ENCODE assay signal across 9 mouse cellular contexts in the genomic region with DNA sequence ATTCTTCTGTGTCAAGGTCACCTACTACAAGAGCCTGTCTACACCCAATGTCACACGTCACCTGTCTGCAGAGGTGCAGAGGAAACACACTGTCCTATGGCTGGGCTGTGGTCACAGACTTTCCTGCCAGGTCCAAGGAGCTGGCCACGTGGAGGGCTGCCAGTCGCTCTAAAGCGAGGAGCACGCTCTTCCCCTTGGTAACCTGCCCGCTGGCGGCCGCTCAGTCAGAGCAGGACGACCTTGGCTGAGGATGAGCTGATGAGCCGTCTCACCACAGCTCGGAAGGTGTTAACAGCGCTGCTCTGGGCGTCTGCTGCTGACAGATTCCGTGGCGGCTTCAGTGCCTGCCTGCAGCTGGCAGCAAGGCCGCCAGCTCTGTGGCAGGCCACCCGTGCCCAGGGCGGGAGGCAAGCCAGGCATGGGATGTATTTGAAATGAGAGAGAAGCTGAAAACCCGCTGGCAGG. TPM values are rescaled to one million over a fixed set of nuclear protein-coding genes. Genes with fewer than 3 reads are reported as not detected.
DNase-seq lines count a peak whose midpoint lies in the region; ATAC-seq and TF ChIP-seq lines count a peak whose summit lies in the region.
"Had no signal": no experiment of that assay in that cellular context is flagged by ENCODE, and none has a peak within 500 bp of the region (broad histone marks: within the 10 kb centered on the region; RNA-seq: fewer than 3 reads in every experiment).

No protein-coding gene starts in this region.

- no peak overlapping the region for H3K4me3 ChIP-seq in hindbrain, embryonic 10.5 days
- no peak overlapping the region for H3K4me3 ChIP-seq in hindbrain, embryonic 11.5 days (ENCODE audit: low read depth, low read length)
- no peak overlapping the region for H3K4me3 ChIP-seq in gastrocnemius, adult 2 months
- H3K4me3 ChIP-seq in hindbrain, embryonic 14.5 days (replicated peaks; ENCODE audit: low read length): no peak overlapping the region

- intact Hi-C loops in gastrocnemius, adult 2 months (cut with DNase I): loop anchor here (5.0 kb wide), 1 partner anchor 52 kb away; a partner anchor contains a TSS
- intact Hi-C loops in left cerebral cortex, postnatal 25 days (cut with DNase I): loop anchor here (1.0 to 5.0 kb wide), 5 partner anchors 52 to 441 kb away; a partner anchor contains a TSS

- no peak for DNase-seq in hindbrain, embryonic 10.5 days (ENCODE audit: low spot score)
- no peak for DNase-seq in hindbrain, embryonic 11.5 days (ENCODE audit: low spot score)
- peak; percentile 77 to 81 for DNase-seq in cerebellum, adult 18-20 months
- DNase-seq in gastrocnemius, adult 2 months: peak; percentile 96
- peak; percentile 46 for DNase-seq in hindbrain, embryonic 14.5 days (ENCODE audit: low spot score)
- peak; percentile 59 to 74 for DNase-seq in left cerebral cortex, postnatal 25 days (ENCODE audit: low spot score in 2 of 2)
- peak; percentile 63 to 69 for DNase-seq in right cerebral cortex, postnatal 36 days (ENCODE audit: low spot score in 2 of 2)
- DNase-seq: lung, embryonic 14.5 days had no signal

- peaks cover 46% of the 10 kb centered on the region for H3K27me3 ChIP-seq in hindbrain, embryonic 10.5 days (ENCODE audit: insufficient read depth, poor library complexity, severe bottlenecking)
- H3K27me3 ChIP-seq in hindbrain, embryonic 11.5 days (ENCODE audit: control insufficient read depth, insufficient read depth, low read length): no peaks in the 10 kb centered on the region
- H3K27me3 ChIP-seq in hindbrain, embryonic 14.5 days (ENCODE audit: control insufficient read depth, insufficient read depth, low read length): no peaks in the 10 kb centered on the region

- H3K9me3 ChIP-seq in hindbrain, embryonic 10.5 days: no peaks in the 10 kb centered on the region
- no peaks in the 10 kb centered on the region for H3K9me3 ChIP-seq in hindbrain, embryonic 11.5 days (ENCODE audit: control insufficient read depth, low read length)
- no peaks in the 10 kb centered on the region for H3K9me3 ChIP-seq in hindbrain, embryonic 14.5 days (ENCODE audit: control insufficient read depth, low read length)

- H3K4me2 ChIP-seq in hindbrain, embryonic 11.5 days (replicated peaks; ENCODE audit: low read depth, low read length): no peak overlapping the region
- no peak overlapping the region for H3K4me2 ChIP-seq in hindbrain, embryonic 14.5 days (replicated peaks)
- H3K4me2 ChIP-seq: lung, embryonic 14.5 days had no signal

- H3K4me1 ChIP-seq in hindbrain, embryonic 10.5 days (replicated peaks): peaks cover 30% of the 10 kb centered on the region
- H3K4me1 ChIP-seq in hindbrain, embryonic 11.5 days (replicated peaks; ENCODE audit: control insufficient read depth, insufficient read depth, low read length): no peaks in the 10 kb centered on the region; the same call in 1 of the 2 replicates
- H3K4me1 ChIP-seq in hindbrain, embryonic 14.5 days (replicated peaks; ENCODE audit: control insufficient read depth, insufficient read depth, low read length): peaks cover 22% of the 10 kb centered on the region

- H3K36me3 ChIP-seq in hindbrain, embryonic 10.5 days: peaks cover 14% of the 10 kb centered on the region
- H3K36me3 ChIP-seq in hindbrain, embryonic 11.5 days (ENCODE audit: control insufficient read depth, insufficient read depth, low read length): no peaks in the 10 kb centered on the region
- H3K36me3 ChIP-seq in hindbrain, embryonic 14.5 days (replicated peaks; ENCODE audit: control insufficient read depth, insufficient read depth): no peaks in the 10 kb centered on the region

- TF ChIP-seq CTCF in gastrocnemius, adult 2 months (IDR thresholded peaks at IDR 0.05): no peak

- H3K27ac ChIP-seq in hindbrain, embryonic 10.5 days: peak overlapping the region; percentile 50; the same call in 1 of the 2 replicates
- no peak overlapping the region for H3K27ac ChIP-seq in hindbrain, embryonic 11.5 days (ENCODE audit: low read depth, low read length)
- peak overlapping the region; percentile 87 for H3K27ac ChIP-seq in gastrocnemius, adult 2 months
- H3K27ac ChIP-seq in hindbrain, embryonic 14.5 days: peak overlapping the region; percentile 87

- 84% methylated on average over 19 of the region's 19 CpGs for WGBS in hindbrain, embryonic 10.5 days
- WGBS in hindbrain, embryonic 11.5 days: 81% methylated on average over 19 of the region's 19 CpGs
- WGBS in hindbrain, embryonic 14.5 days: 62% methylated on average over 19 of the region's 19 CpGs

- no peak overlapping the region; the same call in 1 of the 2 replicates for H3K9ac ChIP-seq in hindbrain, embryonic 11.5 days (ENCODE audit: low read depth, low read length)
- H3K9ac ChIP-seq in hindbrain, embryonic 14.5 days: 0 out of 2 replicates have a peak overlapping the region, but pooled peaks have one; percentile 48
- H3K9ac ChIP-seq: lung, embryonic 14.5 days had no signal

- no peak for ATAC-seq in hindbrain, embryonic 11.5 days (ENCODE audit: low FRiP score)
- ATAC-seq in hindbrain, embryonic 14.5 days (ENCODE audit: low FRiP score): peak; percentile 51; the same call in 1 of the 2 replicates
- ATAC-seq in megakaryocyte-erythroid progenitor cell, adult 5-6 weeks (replicated peaks; ENCODE audit: low FRiP score, low TSS enrichment, poor library complexity, severe bottlenecking): no peak

RNA-seq across cellular contexts. Expression of a gene that starts 25.6 kb away (rescaled TPM):
- polyA plus RNA-seq in hindbrain, embryonic 10.5 days (2016; fragmentation: Nextera tagmentation; extraction: Ambion mirVana): 45.5 and 49.1 TPM in 2 replicates
- polyA plus RNA-seq in hindbrain, embryonic 11.5 days (2014; fragmentation: Nextera tagmentation; extraction: Ambion mirVana): 51.5 and 53.5 TPM in 2 replicates
- 10 to 100 TPM; 59.4 to 84.7 TPM for total RNA-seq in gastrocnemius, adult 2 months (2021)
- polyA plus RNA-seq in hindbrain, embryonic 14.5 days (2014; fragmentation: Nextera tagmentation; extraction: Ambion mirVana): 27.5 and 29.2 TPM in 2 replicates
- 10 to 100 TPM; 26.5 to 29.7 TPM for total RNA-seq in left cerebral cortex, postnatal 25 days (2021)
- total RNA-seq in megakaryocyte-erythroid progenitor cell, adult 5-6 weeks (2014; fragmentation: Nextera tagmentation): 67.5 and 76.4 TPM in 2 replicates
- 25.8 and 33.8 TPM in 2 replicates for total RNA-seq in megakaryocyte-erythroid progenitor cell, adult 5-6 weeks (2017)

RNA-seq across cellular contexts. Expression of a gene that starts 49.7 kb away (rescaled TPM):
- polyA plus RNA-seq in hindbrain, embryonic 10.5 days (2016; fragmentation: Nextera tagmentation; extraction: Ambion mirVana): 35.3 and 38.1 TPM in 2 replicates
- polyA plus RNA-seq in hindbrain, embryonic 11.5 days (2014; fragmentation: Nextera tagmentation; extraction: Ambion mirVana): 36.6 and 38.4 TPM in 2 replicates
- 10 to 100 TPM; 18.2 to 22.5 TPM for total RNA-seq in gastrocnemius, adult 2 months (2021)
- polyA plus RNA-seq in hindbrain, embryonic 14.5 days (2014; fragmentation: Nextera tagmentation; extraction: Ambion mirVana): 39.1 and 41.3 TPM in 2 replicates
- total RNA-seq in left cerebral cortex, postnatal 25 days (2021): 10 to 100 TPM; 53.8 to 57.7 TPM
- total RNA-seq in megakaryocyte-erythroid progenitor cell, adult 5-6 weeks (2014; fragmentation: Nextera tagmentation): 49.1 and 67.5 TPM in 2 replicates
- total RNA-seq in megakaryocyte-erythroid progenitor cell, adult 5-6 weeks (2017): 58.3 and 64.0 TPM in 2 replicates

RNA-seq across cellular contexts. Expression of a gene that starts 51.0 kb away (rescaled TPM):
- 44.2 and 55.2 TPM in 2 replicates for polyA plus RNA-seq in hindbrain, embryonic 10.5 days (2016; fragmentation: Nextera tagmentation; extraction: Ambion mirVana)
- 50.0 and 50.1 TPM in 2 replicates for polyA plus RNA-seq in hindbrain, embryonic 11.5 days (2014; fragmentation: Nextera tagmentation; extraction: Ambion mirVana)
- 1 to 10 TPM; 6.5 to 7.2 TPM for total RNA-seq in gastrocnemius, adult 2 months (2021)
- 68.2 and 75.3 TPM in 2 replicates for polyA plus RNA-seq in hindbrain, embryonic 14.5 days (2014; fragmentation: Nextera tagmentation; extraction: Ambion mirVana)
- total RNA-seq in left cerebral cortex, postnatal 25 days (2021): 10 to 100 TPM; 60.3 to 62.1 TPM
- 19.9 and 30.0 TPM in 2 replicates for total RNA-seq in megakaryocyte-erythroid progenitor cell, adult 5-6 weeks (2014; fragmentation: Nextera tagmentation)
- total RNA-seq in megakaryocyte-erythroid progenitor cell, adult 5-6 weeks (2017): 23.4 and 29.6 TPM in 2 replicates

RNA-seq across cellular contexts. Expression of a gene that starts 51.2 kb away (rescaled TPM):
- 33.0 and 34.8 TPM in 2 replicates for polyA plus RNA-seq in hindbrain, embryonic 10.5 days (2016; fragmentation: Nextera tagmentation; extraction: Ambion mirVana)
- polyA plus RNA-seq in hindbrain, embryonic 11.5 days (2014; fragmentation: Nextera tagmentation; extraction: Ambion mirVana): 25.4 and 27.7 TPM in 2 replicates
- total RNA-seq in gastrocnemius, adult 2 months (2021): 1 to 10 TPM; 6.2 to 7.7 TPM
- polyA plus RNA-seq in hindbrain, embryonic 14.5 days (2014; fragmentation: Nextera tagmentation; extraction: Ambion mirVana): 17.6 and 18.8 TPM in 2 replicates
- total RNA-seq in left cerebral cortex, postnatal 25 days (2021): 10 to 100 TPM; 12.9 to 13.4 TPM
- 18.9 and 31.1 TPM in 2 replicates for total RNA-seq in megakaryocyte-erythroid progenitor cell, adult 5-6 weeks (2014; fragmentation: Nextera tagmentation)
- total RNA-seq in megakaryocyte-erythroid progenitor cell, adult 5-6 weeks (2017): 11.0 and 27.5 TPM in 2 replicates

Comparison
In these comparisons a context has a peak if more than half of its experiments do, and no peak if none do; other contexts are left out.
1. DNase-seq: peak in cerebellum, adult 18-20 months (2 of 2), gastrocnemius, adult 2 months (single experiment), hindbrain, embryonic 14.5 days (single experiment), left cerebral cortex, postnatal 25 days (2 of 2) and right cerebral cortex, postnatal 36 days (2 of 2); none in hindbrain, embryonic 10.5 days (single experiment) and hindbrain, embryonic 11.5 days (single experiment).